Mouse (Mus musculus): ENCODE measurements around the gene Arhgef33. TPM values are rescaled to one million over a fixed set of nuclear protein-coding genes. Genes with fewer than 3 reads are reported as not detected.
"Not testable (repeated sequence)": the region's sequence is repeated elsewhere in the genome, so short reads cannot be mapped to it uniquely, and the experiment has no call there.

Arhgef33 gene
- total RNA-seq, 1 experiment from 2014 or later, result 3.4 TPM

DNA sequence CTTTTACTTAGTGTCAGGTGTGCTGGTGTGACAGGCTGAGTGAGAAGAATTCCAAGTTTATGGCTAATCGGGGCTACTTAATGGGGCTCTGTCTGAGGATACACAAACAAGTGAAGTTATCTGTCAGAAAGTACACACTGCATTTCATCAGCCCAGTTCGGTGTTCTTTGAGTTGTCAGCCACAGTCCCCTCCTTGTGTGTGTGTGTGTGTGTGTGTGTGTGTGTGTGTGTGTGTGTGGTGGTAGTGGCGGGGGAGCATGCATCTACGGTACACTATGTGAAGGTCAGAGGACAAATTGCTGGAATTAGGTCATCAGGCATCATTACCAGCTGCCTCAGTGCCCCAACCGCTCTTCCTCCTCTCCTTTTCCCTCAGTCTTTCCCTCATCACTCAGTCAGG, 18.2 kb downstream of the Arhgef33 start:
- ATAC-seq (replicated peaks; ENCODE audit: insufficient number of reproducible peaks, low FRiP score, low TSS enrichment, poor library complexity, severe bottlenecking), result no peak

- ATAC-seq (replicated peaks; ENCODE audit: insufficient number of reproducible peaks, low FRiP score, low TSS enrichment, poor library complexity, severe bottlenecking), result no peak
Measured at GRCm38 (mm10) chr17:80326431-80326830, 19.2 kb downstream of the Arhgef33 start.

DNA sequence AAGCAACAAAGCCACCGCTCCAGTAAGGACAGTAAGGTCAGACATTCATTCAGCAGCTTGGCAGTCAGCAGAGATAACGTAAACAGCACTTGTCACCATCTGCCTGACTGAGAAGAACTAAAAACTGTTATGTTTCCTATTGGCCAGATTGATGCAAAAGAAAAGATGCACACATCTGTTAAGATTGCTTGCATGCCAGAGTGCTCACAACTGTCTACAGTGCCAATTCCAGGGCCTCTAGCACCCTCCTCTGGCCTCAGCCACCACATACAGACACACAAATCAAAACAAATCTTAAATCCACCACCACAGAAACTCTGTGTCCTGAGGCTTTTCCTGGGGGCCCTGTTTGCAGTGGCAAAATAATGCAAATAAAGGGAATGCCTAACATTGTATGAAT, 25.2 kb downstream of the Arhgef33 start:
- no peak for ATAC-seq (replicated peaks; ENCODE audit: insufficient number of reproducible peaks, low FRiP score, low TSS enrichment, poor library complexity, severe bottlenecking)

DNA sequence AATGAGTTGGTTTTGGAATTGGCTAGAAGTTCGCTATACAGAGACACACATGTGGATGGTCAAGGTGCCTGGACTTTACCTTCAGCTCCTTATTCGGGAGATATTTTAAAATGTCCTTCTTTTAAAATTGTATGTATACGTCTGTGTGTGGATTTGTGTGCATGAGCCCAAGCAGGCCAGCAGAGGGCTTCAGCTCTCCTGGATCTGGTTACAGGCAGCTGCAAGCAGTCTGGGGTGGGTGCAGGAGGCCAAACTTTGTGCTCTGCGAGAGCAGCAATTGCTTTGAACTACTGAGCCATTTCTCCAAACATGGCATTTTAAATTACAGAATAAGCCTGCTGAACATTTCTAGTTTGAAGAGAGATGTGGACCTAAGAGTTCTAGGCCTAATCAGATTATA, 38.1 kb downstream of the Arhgef33 start:
- no peak for ATAC-seq (replicated peaks; ENCODE audit: insufficient number of reproducible peaks, low FRiP score, low TSS enrichment, poor library complexity, severe bottlenecking)

- no peak for ATAC-seq (replicated peaks; ENCODE audit: insufficient number of reproducible peaks, low FRiP score, low TSS enrichment, poor library complexity, severe bottlenecking)
Measured at GRCm38 (mm10) chr17:80346591-80347125, 39.5 kb downstream of the Arhgef33 start.

GRCm38 (mm10) chr17:80347234-80347633, 40.0 kb downstream of the Arhgef33 start:
- ATAC-seq (replicated peaks; ENCODE audit: insufficient number of reproducible peaks, low FRiP score, low TSS enrichment, poor library complexity, severe bottlenecking), result no peak

DNA sequence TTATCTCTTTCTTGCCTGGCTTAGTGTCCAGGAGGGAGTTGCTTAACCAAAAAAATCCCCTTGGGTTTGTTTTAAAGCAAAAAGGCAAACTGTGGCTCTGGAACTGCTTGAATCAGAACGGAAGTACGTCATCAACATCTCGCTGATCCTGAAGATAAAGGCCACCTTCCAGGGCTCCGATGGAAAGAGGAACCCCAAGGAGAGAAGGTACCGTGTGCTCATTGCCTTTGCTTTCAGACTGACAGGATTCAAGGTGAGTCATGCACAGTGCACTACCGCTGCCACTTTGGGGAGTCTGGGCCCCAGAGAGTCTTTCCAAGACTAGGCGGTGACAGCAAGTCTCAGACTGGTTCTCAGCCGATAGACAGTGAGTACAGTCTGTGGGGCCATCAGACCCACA, 53.0 kb downstream of the Arhgef33 start:
- no peak for ATAC-seq (replicated peaks; ENCODE audit: insufficient number of reproducible peaks, low FRiP score, low TSS enrichment, poor library complexity, severe bottlenecking)

GRCm38 (mm10) chr17:80367276-80367675, 60.1 kb downstream of the Arhgef33 start:
- ATAC-seq (replicated peaks; ENCODE audit: insufficient number of reproducible peaks, low FRiP score, low TSS enrichment, poor library complexity, severe bottlenecking), result no peak

- no peak for ATAC-seq (replicated peaks; ENCODE audit: insufficient number of reproducible peaks, low FRiP score, low TSS enrichment, poor library complexity, severe bottlenecking)
Measured at GRCm38 (mm10) chr17:80368606-80369005, 61.4 kb downstream of the Arhgef33 start.

DNA sequence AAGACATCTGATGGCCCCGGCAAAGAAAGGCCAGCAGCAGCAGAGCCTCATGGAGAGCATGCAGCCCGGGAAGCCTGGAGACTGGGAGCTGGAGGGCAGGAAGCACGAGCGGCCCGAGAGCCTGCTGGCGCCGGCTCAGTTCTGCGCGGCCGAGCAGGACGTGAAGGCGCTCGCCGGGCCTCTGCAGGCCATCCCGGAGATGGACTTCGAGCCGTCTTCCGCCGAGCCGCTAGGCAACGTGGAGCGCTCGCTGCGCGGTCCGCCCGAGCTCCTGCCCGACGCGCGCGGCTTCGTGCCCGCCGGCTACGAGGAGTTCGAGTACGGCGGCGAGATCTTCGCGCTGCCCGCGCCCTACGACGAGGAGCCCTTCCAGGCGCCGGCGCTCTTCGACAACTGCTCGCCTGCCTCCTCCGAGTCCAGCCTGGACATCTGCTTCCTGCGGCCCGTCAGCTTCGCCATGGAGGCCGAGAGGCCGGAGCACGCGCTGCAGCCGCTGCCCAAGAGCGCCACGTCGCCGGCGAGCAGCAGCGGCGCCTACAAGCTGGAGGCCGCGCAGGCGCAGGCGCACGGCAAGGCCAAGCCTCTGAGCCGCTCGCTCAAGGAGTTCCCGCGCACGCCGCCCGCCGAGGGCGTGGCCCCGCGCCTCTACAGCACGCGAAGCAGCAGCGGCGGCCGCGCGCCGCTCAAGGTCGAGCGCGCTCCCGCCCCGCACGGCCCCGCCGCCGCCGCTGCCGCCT, 66.0 kb downstream of the Arhgef33 start, which contains the start of gene Gm10190:
Gm10190 (minus strand) TSS at position 553 of the 737 bp plus-strand sequence.
- peak; percentile 64 for ATAC-seq (replicated peaks; ENCODE audit: insufficient number of reproducible peaks, low FRiP score, low TSS enrichment, poor library complexity, severe bottlenecking)

DNA sequence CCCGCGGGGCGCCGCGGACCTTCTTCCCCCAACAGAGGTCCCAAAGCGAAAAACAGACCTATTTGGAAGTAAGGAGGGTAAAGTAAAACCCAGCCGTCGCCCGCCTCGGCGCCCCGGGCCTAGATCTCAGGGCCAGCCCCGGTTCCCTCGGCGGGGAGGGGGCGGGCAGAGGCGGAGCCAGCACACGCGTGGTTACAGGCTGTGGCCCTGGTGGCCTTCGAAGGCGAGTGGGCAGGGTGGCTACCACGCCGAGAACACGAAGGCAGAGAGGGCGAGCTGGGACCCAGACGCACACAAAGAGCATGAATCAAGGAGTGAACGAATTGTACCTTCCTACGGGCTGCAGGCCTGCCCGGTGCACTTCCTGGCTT, 66.5 kb downstream of the Arhgef33 start:
- ATAC-seq (replicated peaks; ENCODE audit: insufficient number of reproducible peaks, low FRiP score, low TSS enrichment, poor library complexity, severe bottlenecking), result 0 out of 2 replicates have a peak, but pooled peaks have one; percentile 34

GRCm38 (mm10) chr17:80378386-80378785, 71.2 kb downstream of the Arhgef33 start:
- not testable (repeated sequence) for ATAC-seq (replicated peaks; ENCODE audit: insufficient number of reproducible peaks, low FRiP score, low TSS enrichment, poor library complexity, severe bottlenecking)

DNA sequence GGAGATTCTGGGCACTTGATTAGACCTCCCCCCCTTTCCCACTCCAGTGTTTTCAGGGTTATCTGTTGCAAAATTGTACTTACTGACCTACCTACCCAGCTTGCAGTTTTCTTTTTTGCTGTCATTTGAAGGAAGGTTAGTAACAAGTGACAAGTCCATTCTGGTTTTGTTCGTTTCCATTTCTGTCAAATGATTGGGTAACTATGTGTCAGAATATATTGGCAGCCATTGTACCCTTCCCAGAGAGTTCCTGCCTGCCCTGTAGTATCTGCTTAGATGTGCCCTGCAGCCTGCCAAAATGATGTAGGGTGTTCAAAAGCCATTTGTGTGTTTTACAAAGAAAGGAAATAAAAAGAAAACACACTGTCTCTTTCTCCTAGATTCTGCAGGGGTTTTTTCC, 78.5 kb downstream of the Arhgef33 start:
- ATAC-seq (replicated peaks; ENCODE audit: insufficient number of reproducible peaks, low FRiP score, low TSS enrichment, poor library complexity, severe bottlenecking), result no peak

- ATAC-seq (replicated peaks; ENCODE audit: insufficient number of reproducible peaks, low FRiP score, low TSS enrichment, poor library complexity, severe bottlenecking), result no peak
Measured at GRCm38 (mm10) chr17:80390024-80390423, 82.8 kb downstream of the Arhgef33 start.

DNA sequence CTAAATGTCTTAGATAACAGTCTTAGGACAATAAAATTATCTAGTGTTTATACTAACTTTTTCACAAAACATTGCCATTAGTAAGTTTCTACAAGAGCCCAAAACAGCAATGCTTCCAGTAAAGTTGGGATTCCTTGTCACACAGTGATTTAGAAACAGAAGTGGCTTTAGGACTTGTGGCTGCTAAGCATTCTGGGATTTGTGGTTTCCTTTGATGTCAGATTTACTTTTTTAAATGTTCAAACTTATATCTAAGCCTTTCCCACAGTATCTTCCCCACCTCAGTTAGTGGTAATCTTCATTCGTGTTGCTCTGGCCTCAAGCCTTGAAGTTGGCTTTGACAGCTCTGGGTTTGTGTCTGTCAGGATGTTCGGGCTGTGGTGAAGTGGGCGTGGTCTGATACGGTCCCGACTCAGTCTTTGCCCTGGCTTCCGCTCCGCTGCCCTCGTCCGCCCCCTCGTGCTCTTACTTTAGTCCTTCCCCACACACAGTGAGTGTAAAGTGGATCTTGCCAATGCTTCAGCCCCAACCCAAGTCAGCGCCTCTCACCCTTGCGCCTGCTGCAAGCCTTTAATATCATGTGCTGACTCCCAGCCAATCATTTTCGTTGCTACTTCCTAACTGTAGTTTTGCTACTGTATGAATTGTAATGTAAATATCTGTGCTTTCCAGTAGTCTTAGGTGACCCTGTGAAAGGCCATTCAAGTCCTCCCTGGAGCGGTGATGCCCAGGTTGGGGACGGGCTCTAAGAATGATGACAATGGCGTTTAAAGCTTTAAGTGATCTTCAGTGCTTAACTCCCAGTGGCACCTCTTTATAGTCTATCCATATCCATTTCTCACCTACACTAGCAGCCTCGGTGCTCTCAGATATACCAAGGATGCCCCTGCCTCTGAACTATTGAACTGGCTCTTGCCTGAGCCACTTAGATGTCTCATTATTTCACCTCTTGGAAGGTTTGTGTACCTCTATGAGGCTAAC, 84.5 kb downstream of the Arhgef33 start:
- peak; percentile 97 for ATAC-seq (replicated peaks; ENCODE audit: insufficient number of reproducible peaks, low FRiP score, low TSS enrichment, poor library complexity, severe bottlenecking)

- ATAC-seq (replicated peaks; ENCODE audit: insufficient number of reproducible peaks, low FRiP score, low TSS enrichment, poor library complexity, severe bottlenecking), result no peak
Measured at GRCm38 (mm10) chr17:80398243-80398642, 91.0 kb downstream of the Arhgef33 start.

DNA sequence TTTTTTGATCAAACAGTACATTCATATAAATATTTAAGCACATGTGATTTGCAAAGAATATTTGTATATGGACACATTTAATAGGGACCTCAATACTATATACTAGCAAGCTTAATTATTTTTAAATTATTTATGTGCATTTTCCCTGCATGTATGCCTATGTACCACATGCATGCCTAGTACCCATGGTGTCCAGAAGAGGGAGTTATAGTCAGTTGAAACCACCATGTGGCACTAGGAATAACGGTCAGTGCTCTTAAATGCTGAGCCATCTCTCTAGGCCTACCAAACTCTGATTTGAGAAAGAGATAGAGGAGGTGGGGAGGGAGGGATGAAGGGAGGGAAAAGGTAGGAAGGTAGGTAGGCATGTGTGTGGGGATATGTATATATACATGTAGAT, 104.0 kb downstream of the Arhgef33 start:
- no peak for ATAC-seq (replicated peaks; ENCODE audit: insufficient number of reproducible peaks, low FRiP score, low TSS enrichment, poor library complexity, severe bottlenecking)

DNA sequence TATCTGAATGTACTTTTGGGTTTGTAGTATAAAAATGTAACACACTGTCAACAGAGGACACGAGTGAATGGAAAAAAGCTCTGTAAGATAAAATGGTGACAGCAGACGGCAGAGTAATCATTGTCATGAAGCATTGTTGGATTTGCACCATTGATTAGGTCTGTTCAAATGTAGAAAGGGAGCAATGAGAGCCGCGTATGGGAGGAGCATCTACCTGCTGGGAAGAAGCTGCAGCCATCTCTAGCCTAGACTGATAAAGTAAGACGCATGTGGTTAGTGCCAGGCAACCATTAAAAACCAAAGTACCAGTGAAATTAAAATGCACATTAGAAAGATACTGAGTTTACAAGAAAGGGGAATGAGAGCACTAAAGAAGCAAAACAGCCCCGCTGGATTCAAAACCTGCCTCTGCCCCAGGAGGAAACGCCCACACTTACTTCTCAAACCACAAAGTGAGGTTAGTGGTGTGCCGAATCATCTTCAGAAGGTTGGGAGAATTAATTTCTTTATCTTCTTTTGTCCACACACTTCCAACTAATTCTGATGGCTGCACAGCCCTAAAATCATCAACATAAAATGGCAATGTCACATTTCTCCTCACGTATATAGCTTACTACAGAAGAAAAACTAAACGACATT, 111.5 kb downstream of the Arhgef33 start:
- ATAC-seq (replicated peaks; ENCODE audit: insufficient number of reproducible peaks, low FRiP score, low TSS enrichment, poor library complexity, severe bottlenecking), result no peak

- ATAC-seq (replicated peaks; ENCODE audit: insufficient number of reproducible peaks, low FRiP score, low TSS enrichment, poor library complexity, severe bottlenecking), result no peak
Measured at GRCm38 (mm10) chr17:80420998-80421397, 113.8 kb downstream of the Arhgef33 start.

All from monocyte, adult 5-6 weeks (primary cell).